Mouse (Mus musculus): ENCODE measurements around the gene Tma7. TPM values are rescaled to one million over a fixed set of nuclear protein-coding genes. Genes with fewer than 3 reads are reported as not detected.

Gene Tma7
- polyA plus RNA-seq, 1 experiment from 2014 or later = 812 TPM

- no peak overlapping the region for H3K4me3 ChIP-seq
- H3K27ac ChIP-seq (replicated peaks) = no peak overlapping the region
- no peaks in the 10 kb centered on the region for H3K27me3 ChIP-seq (replicated peaks; ENCODE audit: low read depth, poor library complexity, severe bottlenecking)
- 83% methylated on average over 9 of the region's 9 CpGs for WGBS
- H3K4me1 ChIP-seq = peaks cover 21% of the 10 kb centered on the region
- peaks cover 27% of the 10 kb centered on the region for H3K36me3 ChIP-seq (replicated peaks)
- H3K9me3 ChIP-seq = no peaks in the 10 kb centered on the region
- DNase-seq (ENCODE audit: low spot score) = no peak
These were observed 32.3 kb downstream of the Tma7 start for GRCm38 (mm10) chr9:109049996-109050673.

GRCm38 (mm10) chr9:109049316-109049715, 33.1 kb downstream of the Tma7 start:
- peaks cover 13% of the 10 kb centered on the region for H3K4me1 ChIP-seq
- H3K27ac ChIP-seq (replicated peaks) = no peak overlapping the region
- no peak overlapping the region for H3K4me3 ChIP-seq
- H3K27me3 ChIP-seq (replicated peaks; ENCODE audit: low read depth, poor library complexity, severe bottlenecking) = no peaks in the 10 kb centered on the region
- no peak for DNase-seq (ENCODE audit: low spot score)
- H3K36me3 ChIP-seq (replicated peaks) = peaks cover 27% of the 10 kb centered on the region
- WGBS = 76% methylated on average over 7 of the region's 7 CpGs
- no peaks in the 10 kb centered on the region for H3K9me3 ChIP-seq

GRCm38 (mm10) chr9:109046306-109046705, 36.1 kb downstream of the Tma7 start:
- peak; percentile 66 for DNase-seq (ENCODE audit: low spot score)
- Histone ChIP-seq H3K9me3 (no peaks in the 10 kb centered on the region), H3K27ac (replicated peaks) (no peak overlapping the region), H3K27me3 (replicated peaks; ENCODE audit: low read depth, poor library complexity, severe bottlenecking) (no peaks in the 10 kb centered on the region), H3K4me1 (peaks cover 8% of the 10 kb centered on the region), H3K36me3 (replicated peaks) (peaks cover 19% of the 10 kb centered on the region), H3K4me3 (no peak overlapping the region)
- 38% methylated on average over 5 of the region's 5 CpGs for WGBS

- no peaks in the 10 kb centered on the region for H3K9me3 ChIP-seq
- H3K27me3 ChIP-seq (replicated peaks; ENCODE audit: low read depth, poor library complexity, severe bottlenecking) = peaks cover 6% of the 10 kb centered on the region; the same call in 1 of the 2 replicates
- DNase-seq (ENCODE audit: low spot score) = no peak
- 84% methylated on average over 7 of the region's 7 CpGs for WGBS
- peaks cover under 1% of the 10 kb centered on the region; the same call in 1 of the 2 replicates for H3K36me3 ChIP-seq (replicated peaks)
- H3K4me1 ChIP-seq = peaks cover 38% of the 10 kb centered on the region
- no peak overlapping the region for H3K27ac ChIP-seq (replicated peaks)
- no peak overlapping the region for H3K4me3 ChIP-seq
These were observed 41.0 kb downstream of the Tma7 start for GRCm38 (mm10) chr9:109041351-109041750.

GRCm38 (mm10) chr9:109040906-109041305, 41.5 kb downstream of the Tma7 start:
- WGBS = 67% methylated on average over 6 of the region's 6 CpGs
- Histone ChIP-seq H3K36me3 (replicated peaks) (no peaks in the 10 kb centered on the region), H3K27ac (replicated peaks) (no peak overlapping the region), H3K27me3 (replicated peaks; ENCODE audit: low read depth, poor library complexity, severe bottlenecking) (peaks cover 6% of the 10 kb centered on the region; the same call in 1 of the 2 replicates), H3K4me1 (peaks cover 38% of the 10 kb centered on the region), H3K9me3 (no peaks in the 10 kb centered on the region), H3K4me3 (no peak overlapping the region)
- no peak for DNase-seq (ENCODE audit: low spot score)

GRCm38 (mm10) chr9:109040216-109040615, 42.2 kb downstream of the Tma7 start:
- no peaks in the 10 kb centered on the region for H3K36me3 ChIP-seq (replicated peaks)
- H3K27ac ChIP-seq (replicated peaks) = no peak overlapping the region
- H3K4me1 ChIP-seq = peaks cover 38% of the 10 kb centered on the region
- 85% methylated on average over 8 of the region's 8 CpGs for WGBS
- no peak overlapping the region for H3K4me3 ChIP-seq
- peaks cover 6% of the 10 kb centered on the region; the same call in 1 of the 2 replicates for H3K27me3 ChIP-seq (replicated peaks; ENCODE audit: low read depth, poor library complexity, severe bottlenecking)
- no peaks in the 10 kb centered on the region for H3K9me3 ChIP-seq
- no peak for DNase-seq (ENCODE audit: low spot score)

GRCm38 (mm10) chr9:109039681-109040080, 42.7 kb downstream of the Tma7 start:
- peaks cover 6% of the 10 kb centered on the region; the same call in 1 of the 2 replicates for H3K27me3 ChIP-seq (replicated peaks; ENCODE audit: low read depth, poor library complexity, severe bottlenecking)
- H3K27ac ChIP-seq (replicated peaks) = 0 out of 2 replicates have a peak overlapping the region, but pooled peaks have one; percentile 90
- H3K4me1 ChIP-seq = peaks cover 38% of the 10 kb centered on the region
- H3K4me3 ChIP-seq = peak overlapping the region; percentile 83; the same call in 1 of the 2 replicates
- no peaks in the 10 kb centered on the region for H3K36me3 ChIP-seq (replicated peaks)
- no peak for DNase-seq (ENCODE audit: low spot score)
- no peaks in the 10 kb centered on the region for H3K9me3 ChIP-seq
- 75% methylated on average over 4 of the region's 4 CpGs for WGBS

GRCm38 (mm10) chr9:109038901-109039364, 43.5 kb downstream of the Tma7 start:
- no peak for DNase-seq (ENCODE audit: low spot score)
- H3K27ac ChIP-seq (replicated peaks) = peak overlapping the region; percentile 90
- peaks cover 38% of the 10 kb centered on the region for H3K4me1 ChIP-seq
- 13% methylated on average over 8 of the region's 8 CpGs for WGBS
- H3K27me3 ChIP-seq (replicated peaks; ENCODE audit: low read depth, poor library complexity, severe bottlenecking) = peaks cover 6% of the 10 kb centered on the region; the same call in 1 of the 2 replicates
- H3K36me3 ChIP-seq (replicated peaks) = no peaks in the 10 kb centered on the region
- H3K9me3 ChIP-seq = no peaks in the 10 kb centered on the region
- H3K4me3 ChIP-seq = peak overlapping the region; percentile 83

GRCm38 (mm10) chr9:109038086-109038895, 44.1 kb downstream of the Tma7 start, which contains the start of gene Shisa5:
Gene Shisa5 (plus strand): TSS chr9:109038565.
- Histone ChIP-seq H3K9me3 (no peaks in the 10 kb centered on the region), H3K4me1 (peaks cover 38% of the 10 kb centered on the region), H3K4me3 (peak within 1 kb of the TSS; percentile 83), H3K27ac (replicated peaks) (peak within 1 kb of the TSS; percentile 90), H3K36me3 (replicated peaks) (no peaks in the 10 kb centered on the region), H3K27me3 (replicated peaks; ENCODE audit: low read depth, poor library complexity, severe bottlenecking) (peaks cover 6% of the 10 kb centered on the region; the same call in 1 of the 2 replicates)
- WGBS = under 1% methylated on average over 40 of the region's 40 CpGs
- peak; percentile 88 for DNase-seq (ENCODE audit: low spot score)

GRCm38 (mm10) chr9:109032435-109032834, 50.0 kb downstream of the Tma7 start:
- Histone ChIP-seq H3K36me3 (replicated peaks) (no peaks in the 10 kb centered on the region; the same call in 1 of the 2 replicates), H3K27me3 (replicated peaks; ENCODE audit: low read depth, poor library complexity, severe bottlenecking) (no peaks in the 10 kb centered on the region), H3K4me1 (no peaks in the 10 kb centered on the region), H3K9me3 (no peaks in the 10 kb centered on the region), H3K27ac (replicated peaks) (no peak overlapping the region), H3K4me3 (no peak overlapping the region)
- 79% methylated on average over 6 of the region's 6 CpGs for WGBS
- no peak for DNase-seq (ENCODE audit: low spot score)

GRCm38 (mm10) chr9:109031686-109032085, 50.7 kb downstream of the Tma7 start:
- Histone ChIP-seq H3K4me1 (no peaks in the 10 kb centered on the region), H3K9me3 (no peaks in the 10 kb centered on the region), H3K36me3 (replicated peaks) (no peaks in the 10 kb centered on the region; the same call in 1 of the 2 replicates), H3K27me3 (replicated peaks; ENCODE audit: low read depth, poor library complexity, severe bottlenecking) (no peaks in the 10 kb centered on the region), H3K27ac (replicated peaks) (no peak overlapping the region), H3K4me3 (no peak overlapping the region)
- no peak for DNase-seq (ENCODE audit: low spot score)
- whole genome bisulfite sequencing = 86% methylated on average over 8 of the region's 8 CpGs

- no peak for DNase-seq (ENCODE audit: low spot score)
- 92% methylated on average over 7 of the region's 7 CpGs for WGBS
- Histone ChIP-seq H3K36me3 (replicated peaks) (no peaks in the 10 kb centered on the region; the same call in 1 of the 2 replicates), H3K9me3 (no peaks in the 10 kb centered on the region), H3K4me3 (no peak overlapping the region), H3K27me3 (replicated peaks; ENCODE audit: low read depth, poor library complexity, severe bottlenecking) (no peaks in the 10 kb centered on the region), H3K27ac (replicated peaks) (no peak overlapping the region), H3K4me1 (no peaks in the 10 kb centered on the region)
These were observed 51.4 kb downstream of the Tma7 start for GRCm38 (mm10) chr9:109031001-109031400.

All from embryonic facial prominence, embryonic 10.5 days (tissue).